Mouse (Mus musculus) frontal cortex, adult 2 months (tissue): Measurements from ENCODE around the gene Chst3. TPM values are rescaled to one million over a fixed set of nuclear protein-coding genes. Genes with fewer than 3 reads are reported as not detected.
"Not testable (repeated sequence)": the region's sequence is repeated elsewhere in the genome, so short reads cannot be mapped to it uniquely, and the experiment has no call there.

ENCODE experiments used
- DNase-seq, 2 experiments: peaks; one replicate each; pipeline ENCODE4 v3.0.0; 2022; ENCODE audit warnings: low spot score in 1 of 2; ENCODE audit errors: extremely low spot score in 1 of 2
- polyA plus RNA-seq: library from polyadenylated mRNA; depleted of rRNA; stranded (reverse); fragments of >200 nt; gene quantifications from 2 replicates; pipeline ENCODE4 v1.2.3, GENCODE M21; 2012

Chst3 gene
- polyA plus RNA-seq, 1 experiment: 1.8 TPM

GRCm38 (mm10) chr10:60235876-60236275 lies 16.8 kb upstream of the Chst3 start:
- not testable (repeated sequence) for DNase-seq

GRCm38 (mm10) chr10:60234006-60234405 lies 14.9 kb upstream of the Chst3 start:
- no peak for DNase-seq

DNA sequence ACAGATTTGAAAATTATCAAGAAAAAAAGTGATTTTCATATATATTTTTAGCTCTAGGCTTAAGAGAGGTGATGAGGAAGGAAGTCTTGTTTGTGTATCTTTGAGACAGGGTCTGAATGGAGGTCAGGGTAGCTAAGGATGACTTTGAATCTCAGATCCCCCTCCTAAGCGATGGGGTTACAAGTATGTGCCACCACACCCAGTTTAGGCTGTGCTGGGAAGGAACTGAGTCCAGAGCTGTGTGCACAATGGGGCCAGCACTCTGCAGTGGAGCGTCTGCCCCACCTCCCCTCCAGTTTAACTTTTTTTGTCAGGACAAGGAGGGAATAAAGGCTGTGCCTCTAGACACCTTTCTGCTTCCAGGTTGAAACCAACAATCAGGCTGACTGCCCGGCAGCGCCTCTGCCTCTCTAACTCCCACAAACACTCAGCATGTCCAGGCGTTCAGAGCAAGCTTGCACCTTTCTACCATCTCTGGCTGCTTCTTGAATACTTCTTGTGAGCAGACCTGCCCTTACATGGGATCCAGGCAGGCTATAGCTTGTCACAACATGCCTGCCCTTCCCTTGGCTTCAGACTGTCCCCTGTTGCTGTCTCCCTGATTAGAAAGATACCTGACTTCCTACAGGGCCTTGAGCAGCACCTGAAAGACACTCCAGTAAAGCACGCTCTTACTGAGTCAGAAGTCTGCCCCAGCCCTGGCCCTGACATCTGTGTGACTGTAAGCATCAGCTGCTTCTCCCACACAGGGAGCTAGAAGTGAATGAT lies 11.4 kb upstream of the Chst3 start:
- no peak for DNase-seq

- DNase-seq: no peak
Observed at GRCm38 (mm10) chr10:60229113-60229512, 10.1 kb upstream of the Chst3 start.

GRCm38 (mm10) chr10:60227666-60228065 lies 8.6 kb upstream of the Chst3 start:
- DNase-seq: no peak

DNA sequence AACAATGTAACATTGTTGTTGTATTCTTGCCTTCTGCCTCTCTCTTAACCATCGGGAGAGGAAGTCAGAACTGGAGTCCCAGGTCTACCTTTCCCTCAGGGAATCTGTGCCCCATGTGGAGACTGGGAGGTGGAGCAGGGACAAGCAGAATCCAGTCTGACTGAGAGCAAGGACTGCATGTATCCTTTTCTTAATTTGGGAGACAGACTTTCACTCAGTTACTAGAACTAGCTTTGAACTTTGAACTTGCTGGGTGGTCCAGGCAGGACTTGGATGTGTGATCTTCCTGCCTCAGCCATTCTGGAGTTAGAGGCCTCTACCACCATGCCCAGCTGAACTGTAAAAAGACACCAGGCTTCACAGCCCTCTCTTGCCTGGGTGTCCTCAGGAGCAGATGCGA lies 5.5 kb upstream of the Chst3 start:
- no peak for DNase-seq

- not testable (repeated sequence) for DNase-seq
Observed at GRCm38 (mm10) chr10:60221571-60222259, 2.7 kb upstream of the Chst3 start.

GRCm38 (mm10) chr10:60220607-60221006 lies 1.5 kb upstream of the Chst3 start:
- no peak for DNase-seq

DNA sequence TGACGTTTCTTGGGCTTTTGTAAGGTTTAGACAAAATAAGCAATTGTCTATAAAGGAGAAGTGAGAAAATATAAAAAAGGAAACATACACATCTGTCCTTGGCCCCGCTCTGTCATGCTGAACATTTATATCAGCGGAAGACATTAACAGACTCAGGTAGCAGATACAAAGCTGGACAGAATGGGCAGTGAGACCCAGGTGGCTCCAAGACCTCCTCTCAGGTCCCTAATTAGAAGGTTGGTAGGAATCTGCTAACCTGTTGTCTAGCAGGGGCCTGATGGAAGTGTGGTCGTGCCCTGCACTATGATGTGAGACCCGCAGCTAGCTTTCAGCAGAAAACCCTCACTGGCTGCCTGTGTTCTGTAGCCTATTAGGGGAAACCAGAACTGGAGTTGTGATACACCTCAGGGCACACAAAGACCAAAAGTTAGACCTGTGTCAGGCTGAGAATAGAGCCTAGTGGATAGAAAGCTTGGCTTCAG lies 1.0 kb upstream of the Chst3 start:
- no peak for DNase-seq

DNA sequence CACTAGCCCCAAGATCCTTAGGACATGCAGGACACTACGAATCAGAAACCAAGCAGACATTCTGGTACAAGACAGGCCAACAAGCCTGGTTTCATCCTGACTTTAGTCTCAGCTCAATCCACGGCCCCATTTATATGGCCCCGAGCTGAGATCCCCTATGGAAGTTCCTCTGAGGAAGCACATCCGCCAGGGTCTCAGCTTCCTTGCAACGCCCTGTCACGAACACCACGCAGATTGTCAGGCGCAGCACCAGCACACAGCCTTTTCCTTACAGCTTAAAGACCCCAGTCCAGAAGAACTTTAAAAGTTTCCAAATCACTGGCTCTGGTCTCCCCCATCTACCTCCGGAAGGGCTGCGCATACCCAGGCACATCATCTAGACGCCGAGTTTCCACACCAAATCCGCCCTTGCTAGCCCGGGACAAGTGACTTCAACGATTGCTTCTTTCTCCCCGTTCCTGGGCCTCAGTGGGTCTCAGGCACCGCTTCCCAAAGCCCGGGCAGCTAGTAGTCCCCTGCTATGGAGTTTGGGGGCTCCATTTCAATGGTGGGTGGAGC lies 948 bp downstream of the Chst3 start:
- no peak for DNase-seq

- DNase-seq: no peak
Observed at GRCm38 (mm10) chr10:60216331-60217095, 2.5 kb downstream of the Chst3 start.

- DNase-seq: peak in 1 of 2 experiments; percentile 68
Observed at GRCm38 (mm10) chr10:60215077-60215960, 3.7 kb downstream of the Chst3 start.

DNA sequence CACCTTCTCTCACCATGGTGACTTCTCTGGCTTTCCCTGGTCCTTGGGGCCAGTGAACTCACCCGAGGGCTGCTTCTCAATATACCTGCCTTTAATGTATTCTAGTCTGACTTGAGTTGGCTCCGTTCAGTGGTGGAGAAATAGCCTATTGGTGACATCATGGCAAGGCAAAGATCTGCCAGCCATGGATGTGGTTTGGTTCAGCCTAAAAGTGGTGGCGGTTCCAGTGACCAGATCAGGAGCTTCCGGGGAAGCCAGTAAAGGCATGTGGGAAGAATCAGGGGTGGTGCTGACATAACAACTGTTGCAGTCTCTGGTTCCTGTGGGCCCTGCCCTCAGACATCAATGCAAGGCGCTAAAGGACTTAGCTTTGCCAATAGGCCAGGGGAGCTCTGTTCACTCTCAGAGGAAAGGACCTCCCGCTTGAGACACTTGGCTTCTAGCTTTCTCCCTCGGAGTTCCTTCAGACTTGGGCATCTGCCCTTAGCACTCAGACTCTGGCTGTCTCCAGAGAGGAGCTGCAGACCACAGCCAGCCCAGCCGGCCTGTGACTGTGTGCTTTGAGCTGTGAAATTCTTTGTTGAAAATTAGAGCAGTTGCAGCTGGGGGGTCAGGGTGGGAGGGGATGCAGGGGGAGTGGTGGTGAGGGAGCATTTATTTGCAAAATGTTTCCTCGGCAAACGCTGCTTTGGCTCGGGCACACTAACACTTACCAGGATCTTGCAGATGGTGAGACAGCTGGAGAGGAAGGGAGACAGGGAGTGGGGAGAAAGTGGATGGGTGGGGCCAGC lies 6.3 kb downstream of the Chst3 start:
- no peak for DNase-seq

GRCm38 (mm10) chr10:60211501-60212005 lies 7.5 kb downstream of the Chst3 start:
- DNase-seq: no peak

- no peak for DNase-seq
Observed at GRCm38 (mm10) chr10:60210468-60210867, 8.6 kb downstream of the Chst3 start.

DNA sequence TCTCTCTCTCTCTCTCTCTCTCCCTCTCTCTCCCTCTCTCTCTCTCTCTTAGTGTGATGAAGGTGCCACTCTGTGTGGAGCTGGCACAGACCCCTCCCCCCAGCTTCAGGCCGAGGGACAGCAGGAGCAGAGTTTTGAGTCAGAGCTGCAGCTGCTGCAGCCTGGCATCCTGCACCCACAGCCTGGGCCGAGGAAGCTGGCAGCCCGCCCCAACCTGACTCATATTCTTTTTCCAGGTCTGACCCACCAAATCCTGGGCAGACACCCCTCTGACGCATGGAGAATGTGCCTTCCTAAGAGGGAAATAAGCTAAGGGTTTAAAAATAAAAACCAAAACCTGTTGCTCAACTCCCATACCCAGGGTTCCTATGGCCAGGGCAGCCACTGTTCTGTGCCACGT lies 9.8 kb downstream of the Chst3 start:
- peak; percentile 53 to 87 for DNase-seq

DNA sequence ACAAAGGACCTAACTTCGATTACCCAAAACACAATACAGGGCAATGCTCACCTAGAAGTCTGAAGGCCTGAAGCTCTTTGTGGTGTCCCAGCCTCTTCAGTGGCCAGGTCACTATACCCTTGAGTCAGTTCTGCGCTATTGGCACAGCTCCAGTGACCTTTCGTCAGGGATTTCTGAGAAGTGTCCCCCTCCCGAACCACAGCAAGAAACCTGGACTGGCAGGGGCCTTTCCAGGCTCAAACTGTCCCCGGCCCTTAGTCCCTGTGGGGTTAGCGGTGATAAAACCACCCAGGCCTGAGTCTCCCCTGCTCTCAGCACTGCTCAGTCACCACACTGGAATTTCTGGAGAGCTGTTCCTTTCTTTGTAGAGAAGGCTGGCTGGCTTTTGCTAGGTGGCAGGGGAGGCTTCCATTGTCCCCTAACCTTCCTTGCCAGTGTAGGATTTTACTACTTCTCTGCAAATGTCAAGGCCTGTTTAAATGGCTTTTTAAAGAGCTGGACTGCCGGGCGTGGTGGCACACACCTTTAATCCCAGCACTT lies 11.8 kb downstream of the Chst3 start:
- no peak for DNase-seq

GRCm38 (mm10) chr10:60205601-60206241 lies 13.3 kb downstream of the Chst3 start:
- DNase-seq: no peak
